Mouse (Mus musculus): ENCODE results near the gene Polh.

DNA sequence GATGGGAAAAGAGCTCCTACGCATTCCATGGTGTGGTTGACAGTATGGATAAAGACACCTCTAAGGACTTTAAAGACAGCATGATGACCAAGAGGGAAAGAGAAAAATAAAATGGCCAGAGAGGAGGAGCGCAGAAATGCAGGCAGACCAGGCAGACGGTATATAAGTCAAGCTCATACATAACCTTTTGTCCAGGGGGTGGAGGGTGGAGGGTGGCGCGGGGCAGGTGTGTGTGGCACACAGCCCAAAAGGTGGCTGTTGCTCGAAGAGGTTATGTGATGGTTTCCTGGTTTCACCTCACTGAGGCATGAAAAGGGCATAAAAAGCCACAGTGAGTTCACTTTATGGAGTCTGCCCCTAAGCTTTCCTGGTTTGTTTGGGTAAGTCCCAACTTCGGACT, 39.9 kb downstream of the Polh start:
- no peak for TF ChIP-seq CTCF (IDR thresholded peaks at IDR 0.05; ENCODE audit: extremely low read depth, insufficient read depth, insufficient read length, insufficient replicate concordance)
- TF ChIP-seq POLR2A (IDR thresholded peaks at IDR 0.05; ENCODE audit: low read depth, low read length) = no peak

All from spleen, adult 2 months (tissue).